Mouse (Mus musculus) CH12F3 (cell line): Measurements from ENCODE around the gene 1700001O22Rik.

Experiments
- in situ Hi-C: fragments of 300-500 bp; cut with MboI; formaldehyde crosslinking; loops from 2 replicates; pipeline ENCODE4 v1.14.3; 2020; ENCODE audit warnings: low sequenced_read_pairs

Gene 1700001O22Rik

GRCm38 (mm10) chr2:30782312-30783290 is 20.9 kb downstream of the 1700001O22Rik start:
- in situ Hi-C loops = no loop called here

- in situ Hi-C loops = no loop called here
Measured at GRCm38 (mm10) chr2:30779241-30779640, 24.2 kb downstream of the 1700001O22Rik start.

- in situ Hi-C loops = no loop called here
Measured at GRCm38 (mm10) chr2:30778235-30778634, 25.2 kb downstream of the 1700001O22Rik start.

- in situ Hi-C loops = no loop called here
Measured at GRCm38 (mm10) chr2:30777266-30777665, 26.2 kb downstream of the 1700001O22Rik start.

GRCm38 (mm10) chr2:30775955-30776354 is 27.5 kb downstream of the 1700001O22Rik start:
- in situ Hi-C loops = no loop called here

GRCm38 (mm10) chr2:30773313-30774005 is 30.0 kb downstream of the 1700001O22Rik start:
- in situ Hi-C loops = no loop called here

- in situ Hi-C loops = no loop called here
Measured at GRCm38 (mm10) chr2:30772581-30773312, 30.7 kb downstream of the 1700001O22Rik start.

- in situ Hi-C loops = no loop called here
Measured at GRCm38 (mm10) chr2:30771806-30772460, 31.5 kb downstream of the 1700001O22Rik start.

GRCm38 (mm10) chr2:30771368-30771805 is 32.1 kb downstream of the 1700001O22Rik start:
- in situ Hi-C loops = no loop called here

- in situ Hi-C loops = no loop called here
Measured at GRCm38 (mm10) chr2:30769187-30769586, 34.3 kb downstream of the 1700001O22Rik start.

- in situ Hi-C loops = no loop called here
Measured at GRCm38 (mm10) chr2:30768529-30768928, 34.9 kb downstream of the 1700001O22Rik start.

- in situ Hi-C loops = no loop called here
Measured at GRCm38 (mm10) chr2:30767626-30768240, 35.7 kb downstream of the 1700001O22Rik start.

- in situ Hi-C loops = no loop called here
Measured at GRCm38 (mm10) chr2:30766446-30766845, 37.0 kb downstream of the 1700001O22Rik start.

GRCm38 (mm10) chr2:30760706-30761105 is 42.8 kb downstream of the 1700001O22Rik start:
- in situ Hi-C loops = no loop called here

- in situ Hi-C loops = no loop called here
Measured at GRCm38 (mm10) chr2:30759858-30760547, 43.5 kb downstream of the 1700001O22Rik start.

GRCm38 (mm10) chr2:30759442-30759841 is 44.0 kb downstream of the 1700001O22Rik start:
- in situ Hi-C loops = no loop called here

GRCm38 (mm10) chr2:30759088-30759374 is 44.4 kb downstream of the 1700001O22Rik start:
- in situ Hi-C loops = no loop called here

GRCm38 (mm10) chr2:30758341-30759087 is 44.9 kb downstream of the 1700001O22Rik start:
- in situ Hi-C loops = no loop called here
